Mouse (Mus musculus) cerebellum, postnatal 4 days (tissue): ENCODE measurements at regions not wholly inside any gene's neighbourhood (a gene's known extent, or its start where the extent isn't known, plus 50 kb on each side); places are given as distances from the start of the nearest gene placed in this dataset.
"Not testable (repeated sequence)": the region's sequence is repeated elsewhere in the genome, so short reads cannot be mapped to it uniquely, and the experiment has no call there.

Experiments
- DNase-seq, 2 experiments: peaks; one replicate each; pipeline ENCODE4 v3.0.0; 2022; ENCODE audit warnings: low spot score in 2 of 2, mixed read lengths in 1 of 2

- no peak for DNase-seq
Measured at GRCm38 (mm10) chr5:3247333-3247732, 94.0 kb upstream of the Cdk6 start.

GRCm38 (mm10) chr5:3250273-3250672 lies 91.0 kb upstream of the Cdk6 start:
- no peak for DNase-seq

- DNase-seq, result no peak
Measured at GRCm38 (mm10) chr5:3260289-3260688, 81.0 kb upstream of the Cdk6 start.

GRCm38 (mm10) chr5:3264988-3265738 lies 76.1 kb upstream of the Cdk6 start:
- not testable (repeated sequence) for DNase-seq

- DNase-seq, result no peak
Measured at GRCm38 (mm10) chr5:3267021-3267420, 74.3 kb upstream of the Cdk6 start.

GRCm38 (mm10) chr5:3269760-3270159 lies 71.5 kb upstream of the Cdk6 start:
- DNase-seq, result no peak

- DNase-seq, result not testable (repeated sequence)
Measured at GRCm38 (mm10) chr5:3273140-3273539, 68.1 kb upstream of the Cdk6 start.

GRCm38 (mm10) chr5:3277241-3277640 lies 64.0 kb upstream of the Cdk6 start:
- not testable (repeated sequence) for DNase-seq

GRCm38 (mm10) chr5:3278956-3279355 lies 62.3 kb upstream of the Cdk6 start:
- not testable (repeated sequence) for DNase-seq

GRCm38 (mm10) chr5:3281911-3282506 lies 59.3 kb upstream of the Cdk6 start:
- not testable (repeated sequence) for DNase-seq

GRCm38 (mm10) chr5:3283083-3283482 lies 58.2 kb upstream of the Cdk6 start:
- no peak for DNase-seq

GRCm38 (mm10) chr5:3284335-3284734 lies 57.0 kb upstream of the Cdk6 start:
- DNase-seq, result not testable (repeated sequence)

GRCm38 (mm10) chr5:3289991-3290417 lies 51.3 kb upstream of the Cdk6 start:
- DNase-seq, result not testable (repeated sequence)
